In the genomic region with DNA sequence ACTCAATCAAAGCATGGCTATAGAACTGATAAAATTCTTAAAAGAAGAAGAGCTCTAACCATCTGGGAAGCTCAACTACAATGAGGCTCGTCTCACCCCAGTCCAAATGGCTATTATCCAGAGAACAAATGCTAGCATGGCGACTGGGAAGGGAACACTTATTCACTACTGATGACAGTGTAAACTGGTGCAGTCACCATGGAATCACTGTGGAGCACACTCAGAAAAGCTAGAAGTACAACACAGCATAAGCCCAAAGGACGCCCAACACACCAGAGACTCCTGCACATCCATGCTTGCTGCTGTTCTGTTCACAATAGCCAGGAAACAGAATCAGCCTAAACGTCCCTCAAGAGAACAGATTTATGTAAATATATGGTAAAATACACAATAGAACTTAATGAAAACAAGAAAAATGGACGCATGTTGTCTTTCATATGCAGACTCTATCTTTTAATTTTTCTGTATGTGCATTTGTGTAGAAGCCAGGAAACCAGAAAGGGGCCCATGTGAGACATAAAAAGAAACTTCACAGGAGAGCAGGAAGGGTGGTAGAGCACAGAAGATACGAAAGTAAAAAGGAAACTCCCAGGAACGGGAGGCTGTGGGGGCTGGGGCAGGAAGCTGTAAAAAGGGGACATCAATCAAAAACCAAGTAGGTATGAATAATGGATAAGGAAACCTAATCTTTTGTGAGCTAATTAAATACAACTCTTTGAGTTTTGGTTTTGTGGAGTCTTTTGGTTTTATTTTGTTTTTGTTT, we compare ENCODE assay signal across 9 mouse cellular contexts. TPM values are rescaled to one million over a fixed set of nuclear protein-coding genes. Genes with fewer than 3 reads are reported as not detected.
DNase-seq lines count a peak whose midpoint lies in the region; ATAC-seq and TF ChIP-seq lines count a peak whose summit lies in the region.
"Had no signal": no experiment of that assay in that cellular context is flagged by ENCODE, and none has a peak within 500 bp of the region (broad histone marks: within the 10 kb centered on the region; RNA-seq: fewer than 3 reads in every experiment).

No protein-coding gene starts in this region.

- no peak for TF ChIP-seq CTCF in left cerebral cortex, adult 2 months (IDR thresholded peaks at IDR 0.05)

- peak overlapping the region; percentile 45 for H3K27ac ChIP-seq in heart, embryonic 12.5 days (ENCODE audit: poor library complexity, severe bottlenecking)
- H3K27ac ChIP-seq in left cerebral cortex, adult 2 months = no peak overlapping the region

- H3K27me3 ChIP-seq in heart, embryonic 12.5 days (replicated peaks) = no peaks in the 10 kb centered on the region
- no peaks in the 10 kb centered on the region for H3K27me3 ChIP-seq in megakaryocyte, embryonic 14.5 days (replicated peaks)

- WGBS in heart, embryonic 12.5 days = 45% methylated on average over 7 of the region's 7 CpGs

- H3K4me2 ChIP-seq in heart, embryonic 12.5 days = no peak overlapping the region

- H3K9ac ChIP-seq in heart, embryonic 12.5 days = no peak overlapping the region

- no peak for ATAC-seq in heart, embryonic 12.5 days (ENCODE audit: insufficient number of reproducible peaks, low FRiP score)
- ATAC-seq in megakaryocyte, adult 5-6 weeks (ENCODE audit: poor library complexity, severe bottlenecking) = no peak
- peak; percentile 57 for ATAC-seq in common myeloid progenitor, adult 5-6 weeks (replicated peaks; ENCODE audit: low read depth, poor library complexity, severe bottlenecking)

- no peaks in the 10 kb centered on the region for H3K9me3 ChIP-seq in heart, embryonic 12.5 days (replicated peaks)
- no peaks in the 10 kb centered on the region for H3K9me3 ChIP-seq in megakaryocyte, embryonic 14.5 days

- H3K36me3 ChIP-seq in heart, embryonic 12.5 days = no peaks in the 10 kb centered on the region
- peaks cover 44% of the 10 kb centered on the region for H3K36me3 ChIP-seq in megakaryocyte, embryonic 14.5 days (replicated peaks; ENCODE audit: low read length)

- intact Hi-C loops in heart, postnatal 25 days (cut with DNase I) = no loop called here
- intact Hi-C loops in left cerebral cortex, adult 2 months (cut with DNase I) = no loop called here

- H3K4me3 ChIP-seq in heart, embryonic 12.5 days = no peak overlapping the region
- peak overlapping the region; percentile 89 for H3K4me3 ChIP-seq in megakaryocyte, embryonic 14.5 days (replicated peaks)
- no peak overlapping the region for H3K4me3 ChIP-seq in left cerebral cortex, adult 2 months

- no peak for DNase-seq in heart, postnatal 25 days (ENCODE audit: low spot score)
- peak; percentile 74 for DNase-seq in thymus, postnatal 0 days (ENCODE audit: low spot score)
- DNase-seq in left cerebral cortex, adult 2 months (ENCODE audit: extremely low spot score in 1 of 2, low spot score in 2 of 2) = no peak
- DNase-seq in ovary, postnatal 14 days (ENCODE audit: low spot score) = no peak
- DNase-seq: left cerebral cortex, postnatal 4 days had no signal

- peaks cover 24% of the 10 kb centered on the region for H3K4me1 ChIP-seq in heart, embryonic 12.5 days (replicated peaks)
- peaks cover 87% of the 10 kb centered on the region for H3K4me1 ChIP-seq in megakaryocyte, embryonic 14.5 days

RNA-seq across cellular contexts. Expression of gene Ranbp9, which starts 28.1 kb away (rescaled TPM):
- polyA plus RNA-seq in heart, embryonic 12.5 days (2016; fragmentation: Nextera tagmentation; extraction: Ambion mirVana) = 6.8 and 8.6 TPM in 2 replicates
- total RNA-seq in heart, postnatal 25 days (2021) = 10 to 100 TPM; 43.3 to 43.6 TPM
- 15.7 and 40.8 TPM in 2 replicates for polyA plus RNA-seq in megakaryocyte, embryonic 14.5 days (2012; ENCODE audit: insufficient read depth, low replicate concordance)
- 117 and 133 TPM in 2 replicates for total RNA-seq in megakaryocyte, adult 5-6 weeks (2015)
- total RNA-seq in megakaryocyte, adult 5-6 weeks (2017) = 119 and 134 TPM in 2 replicates
- 76.8 and 87.2 TPM in 2 replicates for total RNA-seq in common myeloid progenitor, adult 5-6 weeks (2017)
- polyA plus RNA-seq in thymus, postnatal 0 days (2015; fragmentation: Nextera tagmentation; extraction: Ambion mirVana) = 13.1 and 15.3 TPM in 2 replicates
- 100 to 1,000 TPM; 102 to 105 TPM for total RNA-seq in left cerebral cortex, adult 2 months (2021)

RNA-seq across cellular contexts. Expression of gene Nol7, which starts 54.8 kb away (rescaled TPM):
- polyA plus RNA-seq in heart, embryonic 12.5 days (2016; fragmentation: Nextera tagmentation; extraction: Ambion mirVana) = 134 and 141 TPM in 2 replicates
- total RNA-seq in heart, postnatal 25 days (2021) = 100 to 1,000 TPM; 110 to 113 TPM
- 91.2 and 260 TPM in 2 replicates for polyA plus RNA-seq in megakaryocyte, embryonic 14.5 days (2012; ENCODE audit: insufficient read depth, low replicate concordance)
- 103 and 124 TPM in 2 replicates for total RNA-seq in megakaryocyte, adult 5-6 weeks (2015)
- 147 and 159 TPM in 2 replicates for total RNA-seq in megakaryocyte, adult 5-6 weeks (2017)
- 293 and 307 TPM in 2 replicates for total RNA-seq in common myeloid progenitor, adult 5-6 weeks (2017)
- polyA plus RNA-seq in thymus, postnatal 0 days (2015; fragmentation: Nextera tagmentation; extraction: Ambion mirVana) = 282 and 292 TPM in 2 replicates
- total RNA-seq in left cerebral cortex, adult 2 months (2021) = 10 to 100 TPM; 61.1 to 72.1 TPM
